Mouse (Mus musculus): Measurements from ENCODE around the gene Ano5. TPM values are rescaled to one million over a fixed set of nuclear protein-coding genes. Genes with fewer than 3 reads are reported as not detected.

Gene Ano5
- polyA plus RNA-seq (2015; fragmentation: Illumina TruSeq; extraction: RNeasy Lipid Tissue Mini Kit (QIAGEN cat#74804); ENCODE audit: low read depth, low replicate concordance) = 1.5 TPM

DNA sequence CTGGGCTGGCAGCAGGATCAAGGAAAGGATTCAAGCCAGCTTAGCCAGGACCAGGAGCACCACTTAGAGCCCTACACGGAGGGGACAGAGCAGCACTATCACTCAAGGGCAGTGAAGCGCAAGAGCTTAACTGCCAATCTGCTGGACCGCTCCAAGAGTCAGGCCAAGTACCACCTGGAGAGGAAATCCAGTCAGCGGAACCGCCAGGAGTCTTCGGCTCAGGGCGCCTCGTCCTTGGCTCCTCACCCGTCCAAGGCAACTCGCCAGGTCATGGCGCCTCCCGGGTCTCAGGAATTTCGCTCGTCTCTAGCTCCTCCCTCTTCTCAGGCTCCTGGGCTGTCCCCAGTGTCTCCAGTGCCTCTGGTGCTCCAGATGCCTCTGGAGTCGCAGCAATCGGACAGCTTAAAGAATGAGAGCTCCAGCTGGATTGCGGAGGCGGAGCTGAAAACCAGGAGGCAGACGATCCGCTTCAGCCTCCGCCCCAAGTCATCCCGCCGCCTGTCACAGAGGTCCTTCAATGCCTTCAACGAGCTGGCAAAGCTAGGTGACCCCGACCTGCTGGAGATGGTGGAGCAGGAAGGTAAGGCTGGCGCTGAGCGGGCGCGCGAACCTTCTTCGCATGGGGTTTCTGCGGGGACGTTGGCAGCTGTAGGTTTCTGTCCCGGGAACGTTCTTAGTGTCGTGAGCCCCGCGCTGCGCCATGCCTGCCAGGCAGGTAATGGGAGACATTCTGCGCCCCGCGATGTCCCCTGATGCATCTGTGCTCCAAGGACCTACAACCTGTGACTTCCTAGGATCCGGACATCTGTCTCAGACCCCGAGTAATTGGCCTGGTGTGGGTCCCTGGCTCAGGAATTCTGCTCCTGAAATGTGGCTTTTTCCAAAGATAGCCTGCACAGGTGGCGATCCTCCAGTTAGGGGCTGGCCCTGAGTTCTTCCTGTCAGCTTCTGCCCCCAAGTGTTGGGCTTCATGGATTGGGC lies at the start of gene Ano5:
Gene Ano5, plus strand, starts transcription at position 359 of the 981 bp plus-strand sequence.

GRCm38 (mm10) chr7:51621694-51622145 lies 110.9 kb downstream of the Ano5 start, which contains the start of gene Slc17a6:
Slc17a6 (plus strand) TSS chr7:51622006.

Other genes with a start within 250 kb of the Ano5 start
- gene Slc17a6, start 111.0 kb downstream of the Ano5 start, polyA plus RNA-seq (2015; fragmentation: Illumina TruSeq; extraction: RNeasy Lipid Tissue Mini Kit (QIAGEN cat#74804); ENCODE audit: low read depth, low replicate concordance) = 64.7 TPM